Mouse (Mus musculus): ENCODE results near the gene Tmem223.

DNA sequence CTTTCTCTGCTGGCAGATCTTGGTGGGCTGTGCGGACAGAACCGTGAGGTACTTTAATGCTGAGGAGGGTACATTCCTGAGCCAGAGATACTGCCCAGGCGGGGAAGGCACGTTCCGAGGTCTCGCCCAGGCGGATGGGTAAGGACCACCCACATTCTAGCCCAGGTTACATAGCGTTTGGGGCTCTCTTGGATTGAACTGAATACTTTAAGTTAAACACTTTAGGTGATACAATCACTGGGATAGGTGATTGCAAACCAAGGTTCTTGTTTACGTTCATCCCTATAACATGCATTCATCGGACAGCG is 34.7 kb upstream of the Tmem223 start:
- no peak for TF ChIP-seq CTCF (IDR thresholded peaks at IDR 0.05; ENCODE audit: low read depth)
- TF ChIP-seq EP300 (optimal IDR thresholded peaks at IDR 0.05): no peak
